Comparison of ENCODE assay signal across 8 mouse cellular contexts in genomic region chr19:43760504-43760903, GRCm38 (mm10). TPM values are rescaled to one million over a fixed set of nuclear protein-coding genes. Genes with fewer than 3 reads are reported as not detected.
A peak's percentile ranks its signal among the peaks of the same experiment; 100 is the strongest.
DNase-seq lines count a peak whose midpoint lies in the region; ATAC-seq and TF ChIP-seq lines count a peak whose summit lies in the region.

No protein-coding gene starts in this region.

- peak; percentile 80 for DNase-seq in kidney, adult 18-20 months
- peak; percentile 54 for DNase-seq in G1E (ENCODE audit: low spot score)
- DNase-seq in c-Kit-positive CD71-positive TER-119-positive erythroid progenitor cells, embryonic 14.5 days (ENCODE audit: low spot score): peak; percentile 77
- DNase-seq in frontal cortex, postnatal 36 days (ENCODE audit: low spot score in 2 of 2): peak; percentile 53 to 57
- peak; percentile 16 to 74 for DNase-seq in layer of hippocampus, adult 2 months (ENCODE audit: low spot score in 2 of 2)
- peak; percentile 43 to 77 for DNase-seq in lung, postnatal 4 days
- DNase-seq in stomach, postnatal 0 days (ENCODE audit: low spot score): peak; percentile 85

- H3K4me3 ChIP-seq in kidney, embryonic 15.5 days (replicated peaks): no peak overlapping the region
- no peak overlapping the region for H3K4me3 ChIP-seq in G1E (ENCODE audit: low read depth, low read length)
- H3K4me3 ChIP-seq in layer of hippocampus, adult 2 months: no peak overlapping the region
- H3K4me3 ChIP-seq in stomach, postnatal 0 days (ENCODE audit: low read depth, low read length): no peak overlapping the region

- H3K27me3 ChIP-seq in kidney, embryonic 15.5 days: no peaks in the 10 kb centered on the region
- H3K27me3 ChIP-seq in G1E (ENCODE audit: insufficient read depth, low read length): no peaks in the 10 kb centered on the region
- no peaks in the 10 kb centered on the region for H3K27me3 ChIP-seq in stomach, postnatal 0 days (ENCODE audit: control insufficient read depth, insufficient read depth, low read length)

- H3K9ac ChIP-seq in kidney, embryonic 15.5 days: no peak overlapping the region
- H3K9ac ChIP-seq in stomach, postnatal 0 days (ENCODE audit: low read length): no peak overlapping the region

- H3K36me3 ChIP-seq in kidney, embryonic 15.5 days: peaks cover 7% of the 10 kb centered on the region; the same call in 1 of the 2 replicates
- peaks cover 27% of the 10 kb centered on the region for H3K36me3 ChIP-seq in G1E (replicated peaks)
- H3K36me3 ChIP-seq in stomach, postnatal 0 days (ENCODE audit: control insufficient read depth, insufficient read depth, low read length): no peaks in the 10 kb centered on the region

- 22% methylated on average over 6 of the region's 6 CpGs for WGBS in kidney, embryonic 15.5 days
- 23% methylated on average over 6 of the region's 6 CpGs for WGBS in stomach, postnatal 0 days

- 0 out of 2 replicates have a peak, but pooled peaks have one; percentile 14 for TF ChIP-seq CTCF in G1E (IDR thresholded peaks at IDR 0.05; ENCODE audit: low read depth, low read length)
- TF ChIP-seq CTCF in layer of hippocampus, adult 2 months (conservative IDR thresholded peaks at IDR 0.05): peak; percentile 82
- peak; percentile 87 for TF ChIP-seq CTCF in stomach, postnatal 0 days (IDR thresholded peaks at IDR 0.05; ENCODE audit: low read depth)

- no peak overlapping the region for H3K4me2 ChIP-seq in kidney, embryonic 15.5 days
- no peak overlapping the region for H3K4me2 ChIP-seq in stomach, postnatal 0 days (replicated peaks; ENCODE audit: low read depth)

- H3K27ac ChIP-seq in kidney, embryonic 15.5 days: no peak overlapping the region
- no peak overlapping the region for H3K27ac ChIP-seq in layer of hippocampus, adult 2 months
- no peak overlapping the region for H3K27ac ChIP-seq in stomach, postnatal 0 days (replicated peaks)

- no peaks in the 10 kb centered on the region for H3K9me3 ChIP-seq in kidney, embryonic 15.5 days (replicated peaks)
- no peaks in the 10 kb centered on the region for H3K9me3 ChIP-seq in G1E (replicated peaks)
- no peaks in the 10 kb centered on the region for H3K9me3 ChIP-seq in stomach, postnatal 0 days (ENCODE audit: control insufficient read depth, low read length)

- no peak for ATAC-seq in kidney, embryonic 15.5 days (replicated peaks; ENCODE audit: low FRiP score)
- no peak for ATAC-seq in G1E (ENCODE audit: extremely low read depth, insufficient number of reproducible peaks, low FRiP score, poor library complexity, severe bottlenecking)
- 0 out of 2 replicates have a peak, but pooled peaks have one; percentile 34 for ATAC-seq in stomach, postnatal 0 days (ENCODE audit: low FRiP score, low TSS enrichment)

- no peaks in the 10 kb centered on the region for H3K4me1 ChIP-seq in kidney, embryonic 15.5 days
- no peaks in the 10 kb centered on the region for H3K4me1 ChIP-seq in G1E (ENCODE audit: insufficient read depth, low read depth, low read length)
- no peaks in the 10 kb centered on the region for H3K4me1 ChIP-seq in stomach, postnatal 0 days (replicated peaks; ENCODE audit: control insufficient read depth, insufficient read depth)

- no peak for TF ChIP-seq EP300 in stomach, postnatal 0 days (optimal IDR thresholded peaks at IDR 0.05)

RNA-seq across cellular contexts. Expression of gene Cox15, which starts 7.7 kb away (rescaled TPM):
- 11.1 and 13.1 TPM in 2 replicates for polyA plus RNA-seq in kidney, embryonic 15.5 days (2015; fragmentation: Nextera tagmentation; extraction: Ambion mirVana)
- total RNA-seq in G1E (2014; fragmentation: Nextera tagmentation) (21.7 and 21.8 TPM in 2 replicates), G1E (2017) (15.3 and 18.8 TPM in 2 replicates)
- polyA plus RNA-seq in G1E (2012): 5.3 and 5.9 TPM in 2 replicates
- 10 to 100 TPM; 13.6 to 19.4 TPM for total RNA-seq in layer of hippocampus, adult 2 months (2021)
- 5.3 and 5.6 TPM in 2 replicates for polyA plus RNA-seq in stomach, postnatal 0 days (2015; fragmentation: Nextera tagmentation; extraction: Ambion mirVana)

RNA-seq across cellular contexts. Expression of gene Cutc, which starts 7.7 kb away (rescaled TPM):
- polyA plus RNA-seq in kidney, embryonic 15.5 days (2015; fragmentation: Nextera tagmentation; extraction: Ambion mirVana): 15.2 and 17.4 TPM in 2 replicates
- total RNA-seq in G1E (2014; fragmentation: Nextera tagmentation) (5.2 and 10.8 TPM in 2 replicates), G1E (2017) (17.3 and 23.3 TPM in 2 replicates)
- polyA plus RNA-seq in G1E (2012): 2.6 and 2.8 TPM in 2 replicates
- total RNA-seq in layer of hippocampus, adult 2 months (2021): 1 to 10 TPM; 6.6 to 7.6 TPM
- 19.4 and 22.5 TPM in 2 replicates for polyA plus RNA-seq in stomach, postnatal 0 days (2015; fragmentation: Nextera tagmentation; extraction: Ambion mirVana)

RNA-seq across cellular contexts. Expression of gene Abcc2, which starts 21.5 kb away (rescaled TPM):
- polyA plus RNA-seq in kidney, embryonic 15.5 days (2015; fragmentation: Nextera tagmentation; extraction: Ambion mirVana): 3.7 and 4.0 TPM in 2 replicates
- total RNA-seq in G1E (2014; fragmentation: Nextera tagmentation) (not detected in 2 replicates), G1E (2017) (0.05 and 0.06 TPM in 2 replicates)
- polyA plus RNA-seq in G1E (2012): under 0.01 TPM in 1 of 2 replicates, not detected in the other
- not detected for total RNA-seq in layer of hippocampus, adult 2 months (2021)
- 0.12 and 0.15 TPM in 2 replicates for polyA plus RNA-seq in stomach, postnatal 0 days (2015; fragmentation: Nextera tagmentation; extraction: Ambion mirVana)

Comparison
In these comparisons a context has a peak if more than half of its experiments do, and no peak if none do; other contexts are left out.
1. CTCF ChIP-seq: peak in every context shown above with its lines; median percentile 87 in stomach, postnatal 0 days; 82 in layer of hippocampus, adult 2 months; 14 in G1E.